Mouse (Mus musculus) lung, postnatal 10 days (tissue): Measurements from ENCODE around the gene Tmem168.

Source experiments
- DNase-seq: peaks from one replicate; pipeline ENCODE4 v3.0.0; 2021

Tmem168 gene

DNA sequence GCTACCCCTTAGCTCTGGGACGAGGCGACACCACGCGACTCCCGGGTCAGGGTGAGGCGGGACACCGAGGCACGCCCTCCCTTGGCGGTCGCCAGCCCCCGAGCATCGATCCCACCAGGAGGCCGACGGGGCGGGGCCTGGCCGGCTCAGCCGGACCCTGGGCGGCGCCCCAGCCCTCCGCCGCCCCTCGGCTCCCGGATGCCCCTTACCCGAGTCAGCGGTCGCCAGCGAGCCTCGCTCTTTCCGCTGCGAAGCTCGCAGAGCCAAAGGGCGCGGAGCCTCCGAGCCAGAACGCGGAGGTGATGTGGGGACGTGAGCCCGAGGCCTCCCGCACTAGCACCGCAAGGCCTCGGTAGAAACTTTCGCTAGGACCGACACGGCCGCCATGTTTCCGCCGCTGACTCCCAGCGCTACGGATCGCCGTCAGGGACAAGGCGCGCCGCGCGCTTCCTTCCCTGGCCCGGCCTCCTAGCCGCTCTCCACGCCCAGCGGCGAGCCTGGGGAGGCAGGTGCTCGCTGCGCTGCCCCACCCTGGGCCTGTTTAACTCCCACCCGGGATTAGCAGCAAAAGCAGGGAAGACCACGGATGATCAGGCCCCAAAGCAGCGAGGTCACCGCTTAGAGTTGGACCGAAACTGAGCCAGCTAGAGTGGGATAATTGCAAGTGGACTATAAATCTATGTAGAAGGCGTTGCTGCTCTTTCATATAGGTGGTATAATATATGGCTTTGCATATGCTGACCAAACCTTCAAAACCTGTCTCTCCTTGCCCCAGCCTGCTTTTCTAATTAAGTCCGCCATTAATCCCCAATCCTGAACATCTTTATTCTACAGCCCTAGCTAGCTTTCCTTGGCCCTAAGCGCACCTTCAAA is at the start of gene Tmem168:
Tmem168 (minus strand) TSS at position 480 of the 873 bp plus-strand sequence.
- peak; percentile 95 for DNase-seq

DNA sequence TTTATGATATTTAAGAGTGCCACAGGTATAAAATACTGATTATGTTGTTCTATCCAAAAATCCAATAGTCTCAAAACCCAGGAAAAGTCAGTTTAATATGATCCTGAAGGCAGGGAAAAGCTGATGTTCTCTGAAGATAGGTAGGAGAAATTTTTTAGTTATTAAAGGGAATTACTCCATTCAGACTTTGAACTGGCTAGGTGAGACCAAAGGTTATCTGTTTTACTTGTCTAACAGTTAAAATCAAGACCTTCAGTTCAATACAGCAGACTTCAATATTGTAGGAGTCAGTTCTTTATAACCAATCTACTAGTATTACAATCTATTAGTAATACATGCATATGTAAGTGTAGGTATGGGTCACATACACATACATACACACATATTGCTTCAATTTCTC is 46.2 kb upstream of the Tmem168 start:
- no peak for DNase-seq

DNA sequence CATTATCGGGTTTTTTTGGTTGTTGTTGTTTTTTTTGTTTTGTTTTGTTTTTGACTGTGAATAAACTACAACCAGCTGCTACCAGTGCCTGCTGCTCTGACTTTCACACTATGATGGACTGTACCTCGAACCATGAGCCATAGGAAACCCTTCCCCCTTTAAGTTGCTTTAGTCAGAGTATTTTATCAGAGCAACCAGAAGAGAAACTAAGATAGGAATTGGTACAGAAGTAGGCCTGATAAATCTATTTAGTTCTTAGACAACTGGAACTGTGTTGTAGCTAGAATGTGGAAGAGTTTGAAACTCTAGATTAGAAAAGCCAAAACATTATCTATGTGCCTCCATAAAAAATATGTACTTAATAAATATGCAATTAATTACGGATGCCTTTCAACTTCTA is 44.4 kb upstream of the Tmem168 start:
- no peak for DNase-seq

- no peak for DNase-seq
Measured at GRCm38 (mm10) chr6:13650854-13651253, 43.0 kb upstream of the Tmem168 start.

DNA sequence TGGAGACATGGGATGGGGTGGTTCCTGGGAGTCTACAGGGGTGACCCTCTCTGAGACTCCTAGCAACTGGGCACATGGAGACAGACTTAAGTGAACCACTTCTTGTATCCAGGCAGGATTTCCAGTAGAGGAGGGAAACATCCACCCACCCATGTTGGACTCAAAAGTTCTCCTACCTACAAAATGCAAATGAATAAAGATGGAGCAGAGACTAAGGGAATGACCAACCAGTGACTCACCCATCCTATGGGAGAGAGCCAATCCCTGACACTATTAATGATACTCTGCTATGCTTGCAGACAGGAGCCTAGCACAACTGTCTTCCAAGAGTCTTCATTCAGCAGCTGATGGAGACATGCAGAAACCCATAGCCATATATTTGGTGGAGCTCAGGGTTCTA is 40.4 kb upstream of the Tmem168 start:
- no peak for DNase-seq

DNA sequence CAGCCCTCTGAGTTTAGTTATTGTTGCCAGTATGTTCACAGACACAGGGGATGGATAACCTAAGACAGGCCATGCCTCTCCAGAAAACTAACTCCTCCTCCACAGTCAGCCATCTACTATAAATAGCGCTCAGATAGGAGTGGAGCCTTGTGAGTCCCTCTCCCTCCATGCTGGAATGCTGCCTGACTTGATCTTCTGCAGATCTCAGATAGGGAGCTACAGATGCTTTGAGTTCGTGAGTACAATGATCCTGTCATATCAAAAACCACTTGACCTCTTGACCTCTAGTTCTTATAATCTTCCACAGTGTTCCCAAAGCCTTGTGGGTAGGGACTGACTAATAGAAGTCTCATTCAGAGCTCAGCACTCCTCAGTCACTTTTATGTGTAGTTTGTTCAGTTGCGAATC is 28.7 kb upstream of the Tmem168 start:
- no peak for DNase-seq

- no peak for DNase-seq
Measured at GRCm38 (mm10) chr6:13632571-13632970, 24.7 kb upstream of the Tmem168 start.

GRCm38 (mm10) chr6:13630607-13631006 is 22.7 kb upstream of the Tmem168 start:
- DNase-seq = no peak

GRCm38 (mm10) chr6:13619618-13620017 is 11.7 kb upstream of the Tmem168 start:
- no peak for DNase-seq

- DNase-seq = no peak
Measured at GRCm38 (mm10) chr6:13617110-13617509, 9.2 kb upstream of the Tmem168 start.

- DNase-seq = no peak
Measured at GRCm38 (mm10) chr6:13614568-13614967, 6.7 kb upstream of the Tmem168 start.

GRCm38 (mm10) chr6:13613671-13614070 is 5.8 kb upstream of the Tmem168 start:
- no peak for DNase-seq

DNA sequence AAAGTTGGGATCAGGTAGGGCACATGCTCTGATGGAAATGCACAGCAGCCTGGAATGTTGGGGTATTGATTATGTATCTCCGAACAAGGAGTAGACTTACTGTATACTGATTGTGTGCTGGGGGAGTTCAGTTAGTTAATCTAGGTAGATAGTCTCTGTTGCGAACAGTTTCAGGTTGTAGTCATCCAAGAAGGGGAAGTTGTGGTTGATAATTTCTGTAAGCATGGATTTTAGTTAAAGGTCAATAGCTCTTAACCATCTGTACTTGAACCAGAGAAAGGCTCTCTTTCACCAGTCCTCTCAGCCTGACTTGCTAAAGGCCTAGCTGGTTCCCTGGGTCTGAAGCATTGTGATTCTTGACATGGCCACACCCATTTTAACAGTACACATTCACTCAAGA is 3.0 kb upstream of the Tmem168 start:
- no peak for DNase-seq

DNA sequence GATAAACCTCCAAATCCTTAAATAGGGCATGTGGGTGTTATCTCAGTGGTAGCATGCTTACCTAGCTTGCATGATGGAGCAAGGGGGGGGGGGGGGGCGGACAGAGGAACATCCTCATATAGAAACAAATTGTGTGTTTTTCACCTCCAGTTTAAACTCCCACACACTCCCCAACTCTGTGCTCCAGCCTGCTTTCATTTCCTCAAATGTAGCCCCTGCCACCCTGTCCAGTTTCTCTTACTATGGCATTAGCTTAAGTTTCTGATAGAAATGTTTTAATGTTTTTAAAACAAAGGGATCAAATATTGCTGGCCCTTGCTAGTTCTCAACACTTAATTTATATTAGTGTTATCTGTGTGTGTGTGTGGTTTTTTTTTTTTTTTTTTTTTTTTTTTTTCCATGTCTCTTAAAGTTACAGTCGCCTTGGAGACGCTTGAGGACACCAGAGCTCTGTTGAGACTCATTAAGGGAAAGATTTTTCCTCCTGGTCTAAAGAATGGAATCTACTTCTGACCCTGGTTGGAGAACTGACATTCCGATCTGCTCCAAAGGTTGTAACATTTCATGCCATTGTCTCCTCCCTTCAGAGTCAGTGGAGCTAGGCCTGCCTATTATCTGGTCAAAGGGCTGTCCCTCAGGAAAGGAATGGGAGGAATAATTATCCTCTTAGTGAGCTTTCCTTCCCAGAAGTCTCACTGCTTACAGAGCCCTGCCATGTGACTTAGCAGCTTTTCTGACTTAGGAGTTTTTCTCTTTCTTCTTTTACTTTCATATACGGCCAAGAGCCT is 1.6 kb upstream of the Tmem168 start:
- DNase-seq = no peak

- no peak for DNase-seq
Measured at GRCm38 (mm10) chr6:13606921-13607620, 829 bp downstream of the Tmem168 start.

- DNase-seq = no peak
Measured at GRCm38 (mm10) chr6:13606394-13606793, 1.5 kb downstream of the Tmem168 start.

GRCm38 (mm10) chr6:13603134-13603533 is 4.8 kb downstream of the Tmem168 start:
- no peak for DNase-seq

- DNase-seq = peak; percentile 32
Measured at GRCm38 (mm10) chr6:13601587-13601986, 6.3 kb downstream of the Tmem168 start.

DNA sequence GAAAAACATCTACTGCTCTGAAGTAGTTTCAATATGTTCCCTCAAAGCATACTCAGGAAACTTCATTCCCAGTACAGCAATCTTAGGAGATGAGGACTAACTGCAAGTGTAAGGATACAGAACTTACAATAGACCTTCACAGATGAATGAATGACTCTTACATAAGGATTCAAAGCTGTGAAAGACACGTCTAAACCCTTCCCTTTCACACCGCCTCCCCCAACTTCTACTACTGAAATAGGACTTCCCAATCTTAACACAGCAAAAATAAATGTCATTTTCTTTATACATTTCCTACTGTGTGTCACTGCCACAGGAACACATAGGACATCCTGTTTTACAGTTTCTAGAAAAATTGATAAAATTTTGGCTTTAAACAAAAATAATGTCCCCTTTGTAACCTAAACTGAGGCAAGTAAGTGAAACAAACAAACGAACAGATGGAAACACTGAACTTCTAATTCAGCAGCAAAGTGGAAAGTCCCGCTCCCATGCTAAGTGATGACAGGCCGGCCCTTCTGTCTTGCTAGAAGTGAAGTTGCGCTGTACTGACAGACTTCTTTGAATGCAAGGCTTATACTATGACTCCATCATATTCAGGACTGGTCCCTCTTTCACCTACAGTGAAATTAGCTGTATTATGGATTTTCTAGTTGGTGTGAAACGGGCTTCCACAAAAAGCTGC is 9.5 kb downstream of the Tmem168 start:
- DNase-seq = no peak

GRCm38 (mm10) chr6:13592729-13593345 is 15.1 kb downstream of the Tmem168 start:
- no peak for DNase-seq

- DNase-seq = no peak
Measured at GRCm38 (mm10) chr6:13586560-13586959, 21.3 kb downstream of the Tmem168 start.

- no peak for DNase-seq
Measured at GRCm38 (mm10) chr6:13586154-13586553, 21.7 kb downstream of the Tmem168 start.
